Mouse (Mus musculus): ENCODE measurements around the gene Kbtbd2.

- no peak for TF ChIP-seq POLR2A (IDR thresholded peaks at IDR 0.05; ENCODE audit: control insufficient read depth, extremely low read depth, insufficient read depth, low read length, poor library complexity)
- TF ChIP-seq CTCF (IDR thresholded peaks at IDR 0.05; ENCODE audit: borderline replicate concordance, control insufficient read depth, extremely low read depth, insufficient read depth, low read length, poor library complexity), result no peak
These were observed 65.1 kb downstream of the Kbtbd2 start for GRCm38 (mm10) chr6:56732545-56732944.
